Mouse (Mus musculus): ENCODE measurements around the gene Zfyve9.

DNA sequence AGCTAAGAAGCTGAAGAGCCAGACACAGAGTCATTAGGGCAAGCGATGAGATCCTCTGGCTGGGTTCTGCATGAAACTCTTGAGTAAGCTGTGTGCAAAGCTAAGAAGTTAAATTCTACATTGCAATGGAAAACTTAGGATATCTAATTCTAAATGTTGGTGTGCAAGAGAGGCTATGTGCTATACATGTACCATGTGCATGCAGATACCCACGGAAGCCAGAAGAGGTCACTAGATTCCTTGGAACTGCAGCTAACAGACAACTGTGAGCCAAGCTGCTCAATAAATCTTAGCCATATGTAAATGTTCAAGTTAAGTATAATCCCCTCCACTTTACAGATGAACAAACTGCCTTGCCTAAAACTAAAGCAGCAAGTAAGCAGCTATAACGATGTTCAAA lies 83.7 kb downstream of the Zfyve9 start:
- TF ChIP-seq CTCF (IDR thresholded peaks at IDR 0.05; ENCODE audit: control insufficient read depth, insufficient read depth, low read length) (no peak), POLR2A (IDR thresholded peaks at IDR 0.05; ENCODE audit: borderline replicate concordance, control insufficient read depth, low read depth, low read length) (no peak)
